Mouse (Mus musculus) cerebellum, adult 9-10 months (tissue): ENCODE results near the gene Ndufb7.

Experiments
- DNase-seq: peaks from one replicate; pipeline ENCODE4 v3.0.0; 2022

Gene Ndufb7

DNA sequence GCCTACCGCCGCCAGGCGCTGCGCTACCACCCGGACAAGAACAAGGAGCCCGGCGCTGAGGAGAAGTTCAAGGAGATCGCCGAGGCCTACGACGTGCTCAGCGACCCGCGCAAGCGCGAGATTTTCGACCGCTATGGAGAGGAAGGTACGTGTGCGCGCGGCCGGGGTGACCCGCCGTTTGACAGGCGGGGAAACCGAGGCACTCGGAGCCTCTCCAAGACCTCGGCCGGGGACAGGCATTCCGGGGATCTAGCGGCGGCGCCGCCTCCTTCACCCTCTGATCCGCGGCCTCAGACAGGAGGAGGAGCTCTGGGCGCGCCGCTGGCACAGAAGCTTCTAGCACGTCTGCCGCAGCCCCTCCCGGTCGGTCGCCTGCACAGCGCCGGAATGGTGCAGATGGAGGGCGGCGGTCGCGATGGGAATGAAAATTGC, 41.9 kb downstream of the Ndufb7 start:
- DNase-seq, result peak; percentile 78

- no peak for DNase-seq
These were observed 42.6 kb downstream of the Ndufb7 start for GRCm38 (mm10) chr8:83609086-83609485.

- peak; percentile 30 for DNase-seq
These were observed 43.2 kb downstream of the Ndufb7 start for GRCm38 (mm10) chr8:83609547-83610180.

- DNase-seq, result no peak
These were observed 45.5 kb downstream of the Ndufb7 start for GRCm38 (mm10) chr8:83611921-83612320.

DNA sequence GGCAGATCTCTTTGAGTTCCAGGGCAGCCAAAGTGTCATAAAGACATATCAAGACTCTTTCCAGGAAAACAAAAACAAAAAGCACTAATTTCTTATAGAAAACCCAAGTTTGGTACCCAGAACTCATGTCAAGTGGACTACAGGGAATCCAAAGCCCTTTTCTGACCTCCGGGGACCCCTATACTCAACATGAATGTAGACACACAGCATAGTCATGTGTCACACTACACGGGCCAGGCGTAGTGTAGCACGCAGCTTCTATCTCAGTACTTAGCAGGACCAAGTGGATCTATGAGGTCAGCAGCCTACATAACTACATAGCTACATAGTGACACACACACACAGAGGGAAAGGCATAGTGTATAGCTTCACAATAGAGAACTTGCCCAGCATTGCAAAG, 47.2 kb downstream of the Ndufb7 start:
- no peak for DNase-seq

DNA sequence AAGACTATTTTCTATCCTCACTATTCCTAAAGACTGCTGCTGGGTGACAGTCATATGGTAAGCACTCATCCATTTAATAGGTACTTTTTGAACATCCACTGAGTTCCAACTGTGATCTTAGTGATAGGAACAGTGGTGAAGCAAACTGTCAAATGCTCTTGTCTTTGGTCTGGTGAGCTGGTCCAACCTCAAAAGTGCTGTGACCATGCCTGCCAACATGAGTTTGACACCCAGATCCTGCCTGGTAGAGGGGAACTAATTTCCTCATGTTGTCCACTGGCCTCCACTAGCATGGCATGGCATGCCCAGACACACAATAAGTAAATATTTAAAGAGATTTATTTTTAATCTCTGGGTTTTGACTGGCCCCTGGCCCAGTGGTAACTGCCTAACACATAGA, 50.2 kb downstream of the Ndufb7 start:
- no peak for DNase-seq

GRCm38 (mm10) chr8:83617111-83617510, 50.6 kb downstream of the Ndufb7 start:
- no peak for DNase-seq

DNA sequence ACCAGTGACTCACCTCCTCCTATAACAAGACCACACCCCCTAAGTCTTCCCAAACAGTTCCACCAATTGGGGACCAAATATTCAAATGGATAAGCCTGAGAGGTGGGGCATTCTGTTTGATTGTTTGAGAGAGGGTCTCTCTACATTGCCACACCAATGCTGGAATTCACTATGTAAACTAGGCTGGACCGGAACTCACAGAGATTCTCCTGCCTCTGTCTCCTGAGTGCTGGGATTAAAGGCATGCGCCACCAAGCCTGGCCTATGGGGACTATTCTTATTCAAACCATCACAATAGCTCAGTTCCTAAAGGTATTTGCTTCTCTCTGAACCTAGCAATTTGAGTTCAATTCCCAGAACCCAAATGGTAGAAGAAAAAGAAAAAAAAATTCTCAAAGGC, 52.1 kb downstream of the Ndufb7 start:
- DNase-seq, result no peak

- DNase-seq, result no peak
These were observed 53.3 kb downstream of the Ndufb7 start for GRCm38 (mm10) chr8:83619568-83620285.
